Mouse (Mus musculus) liver, embryonic 13.5 days (tissue): ENCODE data around the gene Kcnq1. TPM values are rescaled to one million over a fixed set of nuclear protein-coding genes. Genes with fewer than 3 reads are reported as not detected.

Source experiments
- ATAC-seq: fragments of 200-750 bp; cut with Nextera tagmentation; 2 replicates; pipeline ENCODE4 v1.8.0; 2017; ENCODE audit warnings: low read depth, mild to moderate bottlenecking, moderate number of reproducible peaks, moderate library complexity
- DNase-seq: peaks from one replicate; pipeline ENCODE4 v3.0.0; 2022
- H3K27ac ChIP-seq: fragments of 300-500 bp; sonication (generic); 2 replicates; pipeline ENCODE4 v1.5.1; 2015; ENCODE audit warnings: moderate library complexity, mild to moderate bottlenecking, inconsistent platforms
- H3K27me3 ChIP-seq: fragments of 300-500 bp; sonication (generic); 2 replicates; pipeline ENCODE4 v1.6.1; 2015; ENCODE audit warnings: mild to moderate bottlenecking, inconsistent platforms
- H3K36me3 ChIP-seq: fragments of 300-500 bp; sonication (generic); 2 replicates; pipeline ENCODE4 v1.6.1; 2015; ENCODE audit warnings: mild to moderate bottlenecking, inconsistent platforms
- H3K4me1 ChIP-seq: fragments of 300-500 bp; sonication (generic); replicated peaks from 2 replicates; pipeline ENCODE4 v1.6.1; 2015; ENCODE audit warnings: inconsistent platforms
- H3K4me2 ChIP-seq: fragments of 300-500 bp; sonication (generic); 2 replicates; pipeline ENCODE4 v1.6.1; 2015; ENCODE audit warnings: inconsistent platforms, mild to moderate bottlenecking, moderate library complexity
- H3K4me3 ChIP-seq: fragments of 300-500 bp; sonication (generic); replicated peaks from 2 replicates; pipeline ENCODE4 v1.5.1; 2015; ENCODE audit warnings: mild to moderate bottlenecking, inconsistent platforms
- H3K9ac ChIP-seq: fragments of 300-500 bp; sonication (generic); 2 replicates; pipeline ENCODE4 v1.6.1; 2015; ENCODE audit warnings: mild to moderate bottlenecking, inconsistent platforms
- H3K9me3 ChIP-seq: fragments of 300-500 bp; sonication (generic); replicated peaks from 2 replicates; pipeline ENCODE4 v1.6.1; 2016; ENCODE audit warnings: inconsistent platforms
- WGBS: fragments of 180-500 bp; shearing (Covaris S2); methylation state at CpG from one replicate; pipeline ENCODE4 v1.1.7; 2015; ENCODE audit not compliant: insufficient replicate concordance; 5-methylcytosine and 5-hydroxymethylcytosine counted together
- polyA plus RNA-seq: library from polyadenylated mRNA; unstranded; fragments of >200 nt; fragmentation: Nextera tagmentation; extraction: Ambion mirVana; gene quantifications from 2 replicates; pipeline ENCODE4 v1.2.1, GENCODE M21; 2015

The Kcnq1 gene
- polyA plus RNA-seq, 1 experiment from 2014 or later: 0.27 TPM

DNA sequence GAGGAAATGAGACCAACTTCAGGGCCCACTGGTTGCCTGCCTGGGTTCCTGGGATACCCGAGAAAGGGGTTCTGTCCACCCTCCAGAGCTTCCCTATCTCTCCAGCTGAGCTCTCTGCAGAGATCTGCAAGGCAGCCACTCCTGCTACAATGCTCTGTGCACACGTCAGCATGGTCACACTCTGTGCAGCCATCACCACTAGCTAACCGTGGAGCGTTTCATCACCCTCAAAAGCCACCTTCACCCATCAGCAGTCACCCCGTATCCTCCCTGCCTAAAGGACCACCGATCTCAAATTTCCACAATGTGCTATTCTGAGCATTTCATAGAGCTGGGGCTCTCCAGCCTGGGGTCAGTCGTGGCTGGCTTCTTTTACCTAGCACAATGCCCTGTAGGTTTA is 243.1 kb downstream of the Kcnq1 start:
- DNase-seq: no peak
- no peaks in the 10 kb centered on the region for H3K36me3 ChIP-seq
- no peak overlapping the region for H3K4me2 ChIP-seq
- no peaks in the 10 kb centered on the region for H3K4me1 ChIP-seq
- H3K9ac ChIP-seq: no peak overlapping the region
- no peak overlapping the region for H3K27ac ChIP-seq
- ATAC-seq: no peak
- H3K4me3 ChIP-seq: no peak overlapping the region
- H3K27me3 ChIP-seq: 0 out of 2 replicates have a peak, but pooled peaks cover 3% of the 10 kb centered on the region
- H3K9me3 ChIP-seq: no peaks in the 10 kb centered on the region
- 64% methylated on average over 7 of the region's 7 CpGs for WGBS

DNA sequence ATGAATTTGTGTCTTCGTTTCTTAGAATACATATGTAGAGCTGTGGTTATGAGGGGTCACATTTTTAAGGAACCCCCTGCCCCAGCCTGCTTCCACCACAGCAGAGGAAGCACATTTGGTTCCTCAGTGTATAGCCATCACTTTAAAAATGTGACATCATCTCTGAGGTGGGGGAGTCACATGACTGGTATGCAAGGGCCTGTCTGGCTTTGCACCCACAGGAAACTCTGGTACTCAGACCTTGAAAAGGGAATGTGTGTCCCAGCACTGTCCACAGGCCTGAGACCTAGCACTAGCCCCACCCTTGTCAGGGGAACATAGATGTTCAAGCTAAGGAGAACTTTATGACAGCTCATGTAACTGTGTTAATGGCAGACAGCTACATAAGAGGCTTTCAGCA is 243.7 kb downstream of the Kcnq1 start:
- Histone ChIP-seq H3K27me3 (0 out of 2 replicates have a peak, but pooled peaks cover 3% of the 10 kb centered on the region), H3K9ac (no peak overlapping the region), H3K4me3 (no peak overlapping the region), H3K4me2 (no peak overlapping the region), H3K4me1 (no peaks in the 10 kb centered on the region), H3K27ac (no peak overlapping the region), H3K36me3 (no peaks in the 10 kb centered on the region), H3K9me3 (no peaks in the 10 kb centered on the region)
- ATAC-seq: no peak
- 43% methylated on average over 1 of the region's 1 CpGs for WGBS
- DNase-seq: no peak

DNA sequence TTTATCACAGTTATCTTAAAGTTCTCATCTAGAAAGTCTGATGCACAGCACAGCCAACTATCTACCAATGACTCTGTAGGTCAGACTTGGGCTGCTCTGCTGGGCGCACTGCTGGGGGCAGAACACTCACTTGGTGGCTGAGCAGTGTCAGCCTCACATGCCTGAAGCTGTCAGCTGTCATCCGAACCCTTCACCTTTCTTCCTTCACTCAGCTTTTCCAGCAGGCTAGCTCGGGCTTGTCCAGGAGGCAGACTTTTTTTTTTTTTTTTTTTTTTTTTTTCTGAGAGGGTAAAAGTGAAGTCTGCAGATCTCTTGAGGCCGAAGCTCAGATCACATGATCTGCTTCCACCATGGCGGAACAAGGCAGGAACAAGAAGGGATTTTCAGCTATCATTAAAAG is 249.7 kb downstream of the Kcnq1 start:
- H3K4me1 ChIP-seq: peaks cover 7% of the 10 kb centered on the region; the same call in 1 of the 2 replicates
- H3K27ac ChIP-seq: no peak overlapping the region

DNA sequence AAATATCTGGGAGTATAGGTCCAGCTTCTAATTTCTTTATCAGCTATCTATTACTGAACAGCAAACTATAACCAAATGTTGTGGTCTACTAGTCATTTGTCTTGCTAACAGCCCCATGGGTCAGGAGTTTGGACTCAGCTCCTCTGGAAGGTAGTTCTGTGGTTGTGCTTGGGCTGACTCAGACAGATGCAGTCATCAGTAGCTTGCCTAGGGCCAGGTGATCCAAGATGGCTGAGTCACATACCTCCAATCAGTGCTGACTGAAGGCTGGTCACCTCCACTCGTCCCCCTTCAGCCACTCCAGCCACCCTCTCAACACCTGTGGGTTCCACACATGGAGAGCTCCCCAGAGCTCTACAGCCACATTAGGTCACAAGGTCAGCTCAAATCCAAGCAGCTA is 250.9 kb downstream of the Kcnq1 start:
- no peaks in the 10 kb centered on the region for H3K9me3 ChIP-seq
- H3K4me2 ChIP-seq: no peak overlapping the region
- H3K27me3 ChIP-seq: no peaks in the 10 kb centered on the region
- ATAC-seq (no peak), DNase-seq (no peak)
- WGBS: 22% methylated on average over 1 of the region's 1 CpGs
- no peaks in the 10 kb centered on the region for H3K36me3 ChIP-seq
- H3K27ac ChIP-seq: no peak overlapping the region
- no peak overlapping the region for H3K9ac ChIP-seq
- no peak overlapping the region for H3K4me3 ChIP-seq
- H3K4me1 ChIP-seq: peaks cover 9% of the 10 kb centered on the region; the same call in 1 of the 2 replicates

More for the DNA sequence above, 249.7 kb downstream of the Kcnq1 start:
- Histone ChIP-seq H3K9me3 (no peaks in the 10 kb centered on the region), H3K4me2 (no peak overlapping the region), H3K4me3 (no peak overlapping the region), H3K9ac (no peak overlapping the region), H3K27me3 (no peaks in the 10 kb centered on the region), H3K36me3 (no peaks in the 10 kb centered on the region)
- DNase-seq (no peak), ATAC-seq (no peak)
- WGBS: 56% methylated on average over 5 of the region's 5 CpGs

DNA sequence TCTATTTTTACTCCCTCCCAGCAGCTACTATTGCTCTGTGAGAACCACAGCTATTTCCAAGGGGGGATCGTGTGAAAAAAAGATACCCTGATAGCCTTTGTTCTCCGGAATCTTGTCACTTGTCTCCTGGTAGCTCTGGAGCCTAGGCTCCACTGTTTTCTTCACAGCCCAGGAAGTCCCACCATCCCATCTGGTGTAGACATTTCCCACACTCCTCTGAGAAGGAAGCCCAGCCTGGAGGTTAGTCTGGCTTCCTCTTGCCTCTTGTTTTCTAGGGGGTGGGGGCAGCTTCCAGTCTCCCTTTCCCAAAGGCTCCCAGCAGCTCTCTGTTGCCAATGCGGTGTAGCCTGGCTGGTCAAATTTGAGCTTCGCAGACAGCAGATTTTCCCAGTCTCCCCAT is 251.7 kb downstream of the Kcnq1 start:
- Histone ChIP-seq H3K4me1 (peaks cover 9% of the 10 kb centered on the region; the same call in 1 of the 2 replicates), H3K36me3 (no peaks in the 10 kb centered on the region), H3K4me2 (no peak overlapping the region), H3K27ac (no peak overlapping the region), H3K27me3 (no peaks in the 10 kb centered on the region), H3K4me3 (no peak overlapping the region), H3K9ac (no peak overlapping the region), H3K9me3 (no peaks in the 10 kb centered on the region)
- DNase-seq (no peak), ATAC-seq (no peak)
- whole genome bisulfite sequencing: 39% methylated on average over 4 of the region's 4 CpGs

DNA sequence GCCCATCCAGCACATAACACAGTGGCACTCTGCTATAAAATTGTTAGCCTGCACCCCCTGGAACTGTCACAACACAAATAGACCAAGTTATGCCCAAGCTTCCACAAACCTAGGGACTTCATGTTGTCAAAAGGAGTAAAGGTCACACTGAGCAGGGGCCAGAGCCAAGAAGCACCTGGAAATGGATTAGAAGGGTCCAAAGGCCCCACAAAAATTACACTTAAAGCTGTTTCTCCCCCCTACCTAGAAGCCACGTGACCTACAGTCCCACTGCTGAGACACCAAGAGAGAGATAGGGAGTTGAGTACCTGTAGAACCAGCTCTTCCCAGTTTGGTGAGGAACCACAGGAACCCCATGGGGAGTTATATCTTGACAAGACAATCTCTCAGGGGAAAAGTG is 253.6 kb downstream of the Kcnq1 start:
- Histone ChIP-seq H3K4me3 (no peak overlapping the region), H3K9ac (no peak overlapping the region), H3K27me3 (no peaks in the 10 kb centered on the region), H3K4me1 (peaks cover 22% of the 10 kb centered on the region), H3K36me3 (no peaks in the 10 kb centered on the region), H3K9me3 (no peaks in the 10 kb centered on the region), H3K4me2 (no peak overlapping the region), H3K27ac (no peak overlapping the region)
- ATAC-seq: no peak
- no peak for DNase-seq
- WGBS: 35% methylated on average over 1 of the region's 1 CpGs

DNA sequence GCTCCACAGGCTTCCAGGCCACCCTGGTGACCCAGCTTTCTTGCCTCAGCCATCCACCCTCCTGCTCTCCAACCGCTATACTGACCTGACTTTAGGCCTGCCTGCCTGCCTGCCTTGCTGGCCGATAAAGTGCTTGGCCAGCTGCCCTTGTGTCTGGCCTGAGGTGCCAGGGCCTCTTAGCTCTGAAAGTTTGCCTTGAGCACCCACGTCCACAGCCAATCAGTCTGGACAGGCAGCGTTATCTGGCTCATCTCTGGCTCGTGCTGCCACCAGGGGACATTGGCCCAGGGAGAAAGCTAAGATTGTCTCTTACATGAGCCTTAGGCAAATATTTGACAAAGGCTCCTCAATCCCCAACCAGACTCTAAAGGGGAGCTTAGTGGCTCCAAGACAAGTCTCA is 254.6 kb downstream of the Kcnq1 start:
- H3K27me3 ChIP-seq: no peaks in the 10 kb centered on the region
- DNase-seq (no peak), ATAC-seq (no peak)
- WGBS: 48% methylated on average over 5 of the region's 5 CpGs
- no peak overlapping the region for H3K9ac ChIP-seq
- H3K36me3 ChIP-seq: no peaks in the 10 kb centered on the region
- no peak overlapping the region for H3K4me2 ChIP-seq
- H3K9me3 ChIP-seq: no peaks in the 10 kb centered on the region
- H3K4me1 ChIP-seq: peaks cover 31% of the 10 kb centered on the region
- no peak overlapping the region for H3K4me3 ChIP-seq
- no peak overlapping the region for H3K27ac ChIP-seq

DNA sequence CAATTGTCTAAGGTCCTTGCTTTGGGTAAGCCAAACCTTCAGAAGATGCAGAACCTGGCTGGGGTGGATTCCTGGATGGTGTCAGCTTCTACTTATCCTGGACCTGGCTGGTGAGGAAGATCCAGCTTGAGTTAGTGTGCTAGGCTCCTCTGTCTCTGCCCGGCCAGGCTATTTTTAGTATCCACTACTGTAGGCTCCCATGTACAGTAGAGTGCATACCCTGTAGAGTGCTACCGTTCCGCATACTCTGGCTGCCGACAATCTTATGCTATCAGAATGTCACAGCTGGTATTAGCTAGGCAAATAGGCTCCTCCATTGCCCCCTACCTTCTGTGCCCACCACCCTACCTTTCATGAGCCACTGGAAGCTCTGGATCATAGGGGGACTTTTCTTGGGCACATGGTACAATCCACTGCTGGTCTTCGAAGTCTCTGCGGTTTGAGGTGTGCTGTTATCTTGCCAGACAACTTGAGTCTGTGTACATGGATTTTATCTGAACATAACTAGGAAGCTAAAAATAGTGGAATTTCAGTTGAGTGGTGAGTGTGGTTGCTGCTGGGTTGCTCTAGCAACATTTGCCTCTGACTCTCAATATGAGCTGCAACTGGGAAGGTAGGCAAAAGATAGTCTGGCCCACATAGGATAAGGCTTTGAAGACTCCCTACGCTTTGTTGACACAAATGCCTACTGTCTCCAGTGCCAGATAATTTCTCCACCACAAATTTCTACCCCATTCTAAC is 258.1 kb downstream of the Kcnq1 start:
- Histone ChIP-seq H3K9ac (no peak overlapping the region), H3K4me3 (no peak overlapping the region), H3K9me3 (no peaks in the 10 kb centered on the region), H3K36me3 (no peaks in the 10 kb centered on the region), H3K4me2 (no peak overlapping the region), H3K27ac (no peak overlapping the region), H3K27me3 (no peaks in the 10 kb centered on the region), H3K4me1 (peaks cover 57% of the 10 kb centered on the region)
- DNase-seq (no peak), ATAC-seq (no peak)
- WGBS: 46% methylated on average over 7 of the region's 7 CpGs

DNA sequence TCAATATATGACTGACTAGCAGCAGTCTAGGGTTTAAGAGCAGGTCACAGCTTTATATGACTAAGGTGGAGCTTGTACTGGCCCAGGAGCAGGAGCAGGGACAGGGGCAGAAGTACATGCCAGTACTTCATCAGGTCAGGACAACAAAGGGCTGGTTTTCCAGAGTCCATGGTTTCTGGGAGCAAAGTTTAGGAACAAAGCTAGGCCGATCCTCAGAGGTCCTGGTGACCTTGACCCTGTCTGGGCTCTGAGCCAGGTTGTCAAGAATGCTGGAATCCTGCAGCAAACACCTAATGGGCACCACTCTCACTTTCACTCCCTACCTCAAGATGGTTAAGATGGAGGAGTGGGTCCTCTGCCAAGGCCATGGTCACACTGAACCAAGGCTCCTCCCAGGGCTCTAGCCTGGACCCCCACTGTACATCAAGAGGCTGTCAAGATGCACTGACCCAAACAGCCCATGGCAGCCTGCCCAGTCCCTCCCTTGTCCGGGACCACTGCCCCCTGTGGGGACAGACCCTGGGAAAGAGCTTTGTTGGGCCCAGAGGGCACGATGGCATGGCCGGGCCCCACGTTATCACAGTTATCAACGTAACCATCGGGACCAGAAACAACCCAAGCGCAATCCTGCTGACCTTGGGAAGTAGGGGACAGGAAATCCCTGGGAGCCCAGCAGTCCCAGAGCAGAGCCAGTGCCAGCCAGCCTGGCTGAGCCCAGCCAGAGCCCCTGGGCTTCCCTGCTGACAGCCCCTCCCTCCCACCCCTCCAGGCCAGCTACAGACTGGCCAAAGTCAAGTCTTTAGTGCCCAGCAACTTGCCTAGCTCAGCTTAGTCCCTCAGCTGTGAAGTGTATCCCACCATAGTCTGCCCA is 259.0 kb downstream of the Kcnq1 start:
- no peak for DNase-seq

DNA sequence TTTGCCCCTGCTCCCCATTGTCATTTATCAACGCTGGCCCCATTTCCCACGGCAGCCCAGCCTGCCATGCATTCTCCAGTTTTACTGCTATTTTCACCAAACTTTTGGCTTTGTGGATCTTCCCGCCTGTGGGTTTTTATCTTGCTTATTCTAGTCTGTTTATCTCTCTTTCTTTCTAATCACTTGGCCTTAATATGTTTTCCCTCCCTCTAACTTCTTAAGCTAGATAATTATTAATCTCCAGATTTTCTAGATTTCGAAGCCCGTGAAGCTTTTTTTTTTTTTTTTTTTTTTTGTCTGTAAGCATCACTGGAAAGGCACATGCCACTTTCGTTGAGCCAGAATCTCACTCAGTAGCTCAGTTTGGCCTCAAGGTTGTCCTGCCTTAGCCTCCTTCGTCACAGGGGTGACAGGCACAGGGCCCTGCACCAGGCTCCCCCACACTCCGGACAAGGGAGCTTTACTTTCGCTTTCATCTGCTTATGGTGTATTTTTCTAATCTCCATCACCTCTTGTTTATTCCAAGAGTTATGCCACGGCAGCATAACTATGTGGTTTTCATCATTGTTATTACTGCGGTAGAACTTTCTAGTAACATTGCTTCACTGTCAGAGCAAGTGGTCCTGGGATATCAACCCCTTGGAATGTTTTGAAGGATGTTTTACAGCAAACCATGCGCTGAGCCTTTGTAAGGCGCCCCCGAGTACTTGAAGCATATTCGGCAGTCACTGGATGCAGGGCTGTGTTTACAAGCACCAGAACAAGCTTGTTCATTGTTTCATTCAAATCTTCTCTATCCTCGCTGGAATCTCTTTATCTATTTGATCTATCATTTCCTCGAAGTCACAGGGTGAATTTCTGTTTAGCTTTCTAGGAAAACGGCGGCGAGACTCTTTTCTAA is 261.5 kb downstream of the Kcnq1 start:
- H3K27me3 ChIP-seq: no peaks in the 10 kb centered on the region
- ATAC-seq (no peak), DNase-seq (no peak)
- no peaks in the 10 kb centered on the region for H3K9me3 ChIP-seq
- H3K4me3 ChIP-seq: no peak overlapping the region
- H3K4me1 ChIP-seq: peaks cover 50% of the 10 kb centered on the region
- H3K27ac ChIP-seq: no peak overlapping the region
- no peak overlapping the region for H3K9ac ChIP-seq
- WGBS: 42% methylated on average over 20 of the region's 20 CpGs
- H3K36me3 ChIP-seq: no peaks in the 10 kb centered on the region
- H3K4me2 ChIP-seq: peak overlapping the region; percentile 30; the same call in 1 of the 2 replicates

More for the DNA sequence above, 259.0 kb downstream of the Kcnq1 start:
- ATAC-seq: peak; percentile 43; the same call in 1 of the 2 replicates
- Histone ChIP-seq H3K9me3 (no peaks in the 10 kb centered on the region), H3K36me3 (no peaks in the 10 kb centered on the region), H3K27me3 (no peaks in the 10 kb centered on the region), H3K4me1 (peaks cover 52% of the 10 kb centered on the region), H3K4me2 (no peak overlapping the region), H3K4me3 (no peak overlapping the region), H3K9ac (no peak overlapping the region), H3K27ac (no peak overlapping the region; the same call in 1 of the 2 replicates)
- 75% methylated on average over 8 of the region's 8 CpGs for WGBS

DNA sequence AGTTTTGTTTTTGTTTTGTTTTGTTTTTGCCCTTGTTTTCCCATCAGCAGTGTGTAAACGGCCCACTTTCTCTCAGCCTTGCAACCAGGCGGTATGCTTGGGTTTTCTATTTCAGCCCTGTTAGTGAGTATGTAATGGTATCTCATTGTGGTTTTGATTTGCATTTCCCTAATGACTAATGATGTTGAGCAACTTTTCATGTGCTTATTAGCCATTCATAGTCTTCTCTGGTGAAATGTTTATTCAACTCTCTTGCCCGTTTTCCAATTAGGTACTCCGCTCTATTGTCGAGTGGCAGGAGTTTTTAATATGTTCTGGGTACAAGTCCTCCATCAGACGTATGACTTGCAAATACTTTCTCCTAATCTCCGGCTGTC is 262.1 kb downstream of the Kcnq1 start:
- Histone ChIP-seq H3K36me3 (no peaks in the 10 kb centered on the region), H3K9ac (no peak overlapping the region), H3K9me3 (no peaks in the 10 kb centered on the region), H3K27me3 (no peaks in the 10 kb centered on the region), H3K27ac (no peak overlapping the region), H3K4me2 (no peak overlapping the region), H3K4me3 (no peak overlapping the region), H3K4me1 (peaks cover 56% of the 10 kb centered on the region)
- ATAC-seq: no peak
- WGBS: 72% methylated on average over 7 of the region's 7 CpGs
- DNase-seq: no peak
